Mouse (Mus musculus) T-cell, adult 66 days (primary cell): Measurements from ENCODE around the gene Olfr358. TPM values are rescaled to one million over a fixed set of nuclear protein-coding genes. Genes with fewer than 3 reads are reported as not detected.

Source experiments
- total RNA-seq, 2 experiments: library from RNA; stranded (reverse); gene quantifications; 3 replicates in 1 of 2; 4 replicates in 1 of 2; pipeline ENCODE4 v1.2.4; 2023

Olfr358 gene
- total RNA-seq, result not detected

DNA sequence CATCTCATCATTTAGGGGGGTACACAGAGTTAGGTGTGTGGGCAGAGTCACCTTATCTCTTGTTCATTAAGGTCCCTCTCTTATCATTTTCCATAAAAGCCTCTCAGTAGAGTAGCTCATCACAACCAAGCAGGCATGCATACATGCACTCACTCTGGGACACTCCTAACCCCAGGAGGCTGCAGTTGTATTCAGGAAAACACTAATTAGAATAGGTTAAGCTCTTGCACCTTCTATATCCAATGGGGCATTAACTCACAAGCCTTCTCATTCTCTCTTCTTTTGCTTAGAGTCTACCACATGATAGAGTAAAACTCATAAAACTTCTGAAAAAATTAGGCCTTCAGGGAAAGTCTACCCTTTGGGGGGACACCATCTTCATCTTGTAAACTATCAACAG is at the start of gene Olfr358:
Olfr358 (minus strand) TSS at position 101 of the 400 bp plus-strand sequence.

DNA sequence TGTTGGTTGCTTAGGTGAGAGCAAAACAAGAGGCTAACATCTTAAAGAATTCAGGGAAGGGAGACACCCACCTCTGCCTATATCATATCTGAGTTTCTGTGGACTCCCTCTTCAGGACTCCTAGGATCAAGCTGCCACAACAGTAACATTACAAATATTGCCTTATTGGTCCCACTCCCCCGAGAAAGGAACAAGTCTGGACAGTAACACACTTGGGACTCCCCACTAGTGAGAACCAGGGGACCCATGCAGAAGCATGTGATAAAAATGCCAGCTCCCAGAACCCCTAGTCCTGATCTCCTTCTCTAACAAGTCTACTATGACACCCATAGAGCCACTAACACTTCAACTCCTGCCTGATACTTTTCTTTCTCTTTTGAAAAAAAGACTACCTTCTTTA is 15.6 kb downstream of the Olfr358 start, which contains the start of gene Olfr357:
Olfr357 (plus strand) TSS at position 301 of the 400 bp plus-strand sequence.

Other genes with a start within 250 kb of the Olfr358 start
- not detected for gene Olfr348, start 225.1 kb downstream of the Olfr358 start, total RNA-seq
- gene Olfr50, start 218.8 kb downstream of the Olfr358 start, total RNA-seq, result not detected
- not detected for gene Olfr3, start 192.3 kb downstream of the Olfr358 start, total RNA-seq
- not detected for gene Olfr350, start 163.0 kb downstream of the Olfr358 start, total RNA-seq
- under 1 TPM in 1 of 2 experiments, not detected in 1; 0.17 TPM for gene Olfr351, start 146.7 kb downstream of the Olfr358 start, total RNA-seq
- gene Olfr352, start 140.9 kb downstream of the Olfr358 start, total RNA-seq, result not detected
- gene Olfr353, start 116.4 kb downstream of the Olfr358 start, total RNA-seq, result not detected
- gene Olfr354, start 103.7 kb downstream of the Olfr358 start, total RNA-seq, result not detected
- not detected for gene Olfr355, start 80.4 kb downstream of the Olfr358 start, total RNA-seq
- not detected for gene Olfr356, start 72.2 kb downstream of the Olfr358 start, total RNA-seq
- gene Olfr357, start 15.5 kb downstream of the Olfr358 start, total RNA-seq, result not detected
- gene Olfr360, start 56.4 kb upstream of the Olfr358 start, total RNA-seq, result not detected
- not detected for gene Olfr361, start 80.0 kb upstream of the Olfr358 start, total RNA-seq
- gene Olfr362, start 108.6 kb upstream of the Olfr358 start, total RNA-seq, result not detected
- gene Olfr364-ps1, start 130.0 kb upstream of the Olfr358 start, total RNA-seq, result not detected
- under 1 TPM; 0.09 to 0.15 TPM for gene Olfr365, start 178.9 kb upstream of the Olfr358 start, total RNA-seq
- gene Olfr366, start 202.2 kb upstream of the Olfr358 start, total RNA-seq, result not detected